Mouse (Mus musculus) liver, adult 2 months (tissue): ENCODE data around the gene Robo2. TPM values are rescaled to one million over a fixed set of nuclear protein-coding genes. Genes with fewer than 3 reads are reported as not detected.

ENCODE experiments used
- DNase-seq: peaks from one replicate; pipeline ENCODE4 v3.0.0-alpha.2; 2011; ENCODE audit warnings: low read depth, low spot score; ENCODE audit errors: extremely low read depth
- H3K27ac ChIP-seq: fragments of 200-500 bp; replicated peaks from 2 replicates; pipeline ENCODE4 v1.5.1; 2012; ENCODE audit warnings: low read depth, mild to moderate bottlenecking, control low read depth, inconsistent platforms, low read length; ENCODE audit not compliant: insufficient read depth
- H3K27me3 ChIP-seq: fragments of 200-500 bp; 2 replicates; pipeline ENCODE4 v1.6.1; 2012; ENCODE audit warnings: mild to moderate bottlenecking, moderate library complexity, low read length, inconsistent platforms; ENCODE audit not compliant: control insufficient read depth, insufficient read depth
- H3K36me3 ChIP-seq: fragments of 200-500 bp; 2 replicates; pipeline ENCODE4 v1.6.1; 2012; ENCODE audit warnings: low read length, inconsistent platforms; ENCODE audit not compliant: control insufficient read depth, insufficient read depth
- H3K4me1 ChIP-seq: fragments of 200-500 bp; 2 replicates; pipeline ENCODE4 v1.6.1; 2011; ENCODE audit warnings: low read length; ENCODE audit not compliant: control insufficient read depth, insufficient read depth
- H3K4me3 ChIP-seq: fragments of 200-500 bp; 2 replicates; pipeline ENCODE4 v1.5.1; 2011; ENCODE audit warnings: low read depth, mild to moderate bottlenecking, control low read depth, low read length, moderate library complexity; ENCODE audit not compliant: insufficient read depth
- H3K79me2 ChIP-seq: fragments of 200-500 bp; 2 replicates; pipeline ENCODE4 v1.6.1; 2012; ENCODE audit warnings: inconsistent platforms, mild to moderate bottlenecking, low read length, moderate library complexity; ENCODE audit not compliant: control insufficient read depth, insufficient read depth
- H3K9ac ChIP-seq: fragments of 200-500 bp; 2 replicates; pipeline ENCODE4 v1.6.1; 2012; ENCODE audit warnings: low read depth, mild to moderate bottlenecking, control low read depth, inconsistent platforms, low read length
- CTCF ChIP-seq: fragments of 200-500 bp; IDR thresholded peaks from 2 replicates; pipeline ENCODE4 v1.5.1; 2011; ENCODE audit warnings: low read depth, low read length, control low read depth
- POLR2A ChIP-seq: fragments of 200-500 bp; IDR thresholded peaks from 2 replicates; pipeline ENCODE4 v1.6.1; 2011; ENCODE audit warnings: low read length, control low read depth; ENCODE audit not compliant: insufficient read depth; ENCODE audit errors: extremely low read depth
- WGBS: fragments of 180-500 bp; shearing (Covaris S2); methylation state at CpG from one replicate; pipeline ENCODE4 v1.1.7; 2018; 5-methylcytosine and 5-hydroxymethylcytosine counted together
- polyA plus RNA-seq: library from polyadenylated mRNA; depleted of rRNA; stranded (reverse); fragments of >200 nt; gene quantifications from 2 replicates; pipeline ENCODE4 v1.2.3, GENCODE M21; 2012
- total RNA-seq: library from RNA; depleted of rRNA; stranded (reverse); fragments of >200 nt; gene quantifications from 2 replicates; pipeline ENCODE4 v1.2.3, GENCODE M21; 2014

Robo2 gene
- total and polyA plus RNA-seq, 2 experiments: 1.2 to 2.8 TPM

GRCm38 (mm10) chr16:74274596-74274995 lies 137.0 kb downstream of the Robo2 start:
- Histone ChIP-seq H3K27me3 (no peaks in the 10 kb centered on the region), H3K4me1 (no peaks in the 10 kb centered on the region), H3K27ac (no peak overlapping the region), H3K36me3 (no peaks in the 10 kb centered on the region), H3K4me3 (no peak overlapping the region), H3K9ac (no peak overlapping the region), H3K79me2 (no peaks in the 10 kb centered on the region)
- peak; percentile 16 for DNase-seq
- TF ChIP-seq POLR2A (no peak), CTCF (no peak)
- WGBS: 72% methylated on average over 1 of the region's 1 CpGs

GRCm38 (mm10) chr16:74272993-74273392 lies 138.6 kb downstream of the Robo2 start:
- Histone ChIP-seq H3K4me3 (no peak overlapping the region), H3K9ac (no peak overlapping the region), H3K4me1 (no peaks in the 10 kb centered on the region), H3K27ac (no peak overlapping the region), H3K79me2 (no peaks in the 10 kb centered on the region), H3K36me3 (no peaks in the 10 kb centered on the region), H3K27me3 (no peaks in the 10 kb centered on the region)
- TF ChIP-seq POLR2A (no peak), CTCF (no peak)
- no peak for DNase-seq
- 76% methylated on average over 4 of the region's 4 CpGs for WGBS

- Histone ChIP-seq H3K27ac (no peak overlapping the region), H3K27me3 (no peaks in the 10 kb centered on the region), H3K9ac (no peak overlapping the region), H3K79me2 (no peaks in the 10 kb centered on the region), H3K36me3 (no peaks in the 10 kb centered on the region), H3K4me1 (no peaks in the 10 kb centered on the region), H3K4me3 (no peak overlapping the region)
- no peak for DNase-seq
- WGBS: 76% methylated on average over 2 of the region's 2 CpGs
- TF ChIP-seq POLR2A (no peak), CTCF (no peak)
These were observed 153.4 kb downstream of the Robo2 start for GRCm38 (mm10) chr16:74258241-74258640.

- Histone ChIP-seq H3K27ac (no peak overlapping the region), H3K36me3 (no peaks in the 10 kb centered on the region), H3K4me1 (no peaks in the 10 kb centered on the region), H3K4me3 (no peak overlapping the region), H3K79me2 (no peaks in the 10 kb centered on the region), H3K9ac (no peak overlapping the region), H3K27me3 (no peaks in the 10 kb centered on the region)
- WGBS: 84% methylated on average over 5 of the region's 5 CpGs
- no peak for DNase-seq
- TF ChIP-seq CTCF (no peak), POLR2A (no peak)
These were observed 167.2 kb downstream of the Robo2 start for GRCm38 (mm10) chr16:74244452-74244851.

DNA sequence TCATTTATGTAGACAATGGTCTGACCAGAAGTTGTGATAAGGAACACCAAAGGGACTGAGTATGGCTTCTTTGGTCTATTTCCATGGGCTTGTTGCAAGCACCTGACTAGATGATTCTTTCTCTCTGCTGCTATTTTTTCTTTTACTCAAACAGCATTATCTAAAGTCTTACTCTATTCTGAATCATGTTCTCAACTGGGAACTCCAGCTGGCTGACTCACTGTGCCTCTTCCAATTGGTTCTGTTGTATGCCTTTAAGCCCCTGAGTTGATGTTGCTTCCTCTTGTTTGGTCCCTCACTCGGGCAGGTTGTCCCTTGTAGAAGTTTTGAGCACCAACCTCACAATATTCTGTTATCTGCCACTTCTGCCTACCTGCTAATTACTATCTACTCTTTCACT lies 170.1 kb downstream of the Robo2 start:
- Histone ChIP-seq H3K9ac (no peak overlapping the region), H3K79me2 (no peaks in the 10 kb centered on the region), H3K36me3 (no peaks in the 10 kb centered on the region), H3K4me1 (no peaks in the 10 kb centered on the region), H3K27ac (no peak overlapping the region), H3K27me3 (no peaks in the 10 kb centered on the region), H3K4me3 (no peak overlapping the region)
- DNase-seq: no peak
- no peak for TF ChIP-seq POLR2A
- TF ChIP-seq CTCF: no peak
- WGBS: 76% methylated on average over 1 of the region's 1 CpGs

GRCm38 (mm10) chr16:74237411-74237930 lies 174.2 kb downstream of the Robo2 start:
- Histone ChIP-seq H3K4me1 (no peaks in the 10 kb centered on the region), H3K4me3 (no peak overlapping the region), H3K27ac (no peak overlapping the region), H3K9ac (no peak overlapping the region), H3K79me2 (no peaks in the 10 kb centered on the region), H3K36me3 (no peaks in the 10 kb centered on the region), H3K27me3 (no peaks in the 10 kb centered on the region)
- 93% methylated on average over 2 of the region's 2 CpGs for WGBS
- no peak for DNase-seq
- TF ChIP-seq CTCF (no peak), POLR2A (no peak)
